Mouse (Mus musculus) bone marrow macrophage, adult 2 months (primary cell): ENCODE measurements around the gene Klhdc8a.

ENCODE experiments used
- CTCF ChIP-seq: IDR thresholded peaks from 2 replicates; pipeline ENCODE4 v1.5.1; 2012; ENCODE audit warnings: low read depth, mild to moderate bottlenecking, low read length, moderate library complexity
- POLR2A ChIP-seq: IDR thresholded peaks from 2 replicates; pipeline ENCODE4 v1.6.1; 2012; ENCODE audit warnings: mild to moderate bottlenecking, low read depth, low read length, borderline replicate concordance

- TF ChIP-seq POLR2A, result no peak
- TF ChIP-seq CTCF, result no peak
Measured at GRCm38 (mm10) chr1:132330397-132330796, 32.0 kb downstream of the Klhdc8a start.
